Mouse (Mus musculus) mature B cell (primary cell): ENCODE measurements around the gene Cse1l.

ENCODE experiments used
- in situ Hi-C: fragments of 300-500 bp; cut with MboI; formaldehyde crosslinking; loops from 2 replicates; pipeline ENCODE4 v1.14.3; 2019

Gene Cse1l

DNA sequence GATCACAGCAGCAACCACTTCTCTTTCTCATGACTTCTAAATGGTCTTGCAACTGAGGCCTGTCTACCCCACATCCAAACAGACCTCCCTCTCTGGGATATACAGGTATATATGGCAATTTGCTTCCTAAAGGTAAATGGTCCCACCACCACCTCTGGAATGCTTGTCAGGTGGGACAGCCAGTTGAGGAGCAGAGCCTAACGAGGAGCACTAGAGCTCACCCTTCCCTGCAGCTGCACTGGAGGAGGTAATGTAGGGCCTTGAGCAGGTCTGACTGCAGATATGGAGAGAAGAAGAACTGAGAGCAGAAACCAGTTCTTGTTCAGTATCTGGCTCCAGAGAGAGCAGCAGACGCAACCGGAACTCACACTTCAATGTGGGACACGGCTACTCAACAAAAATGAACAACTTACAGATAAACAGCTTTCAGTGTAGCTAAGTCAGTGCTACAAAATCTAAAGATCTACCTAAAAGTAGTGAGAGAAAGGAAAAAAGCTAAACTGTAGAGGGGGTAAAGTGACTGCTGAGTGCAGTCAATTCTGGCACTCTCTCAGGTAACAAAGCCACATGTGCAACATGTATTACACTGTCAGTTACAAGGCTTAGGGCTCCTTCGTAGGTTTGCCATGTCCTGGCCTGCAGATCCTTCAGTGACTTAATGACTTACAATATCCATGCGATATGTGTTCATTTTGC is 68.5 kb downstream of the Cse1l start:
- in situ Hi-C loops = no loop called here

DNA sequence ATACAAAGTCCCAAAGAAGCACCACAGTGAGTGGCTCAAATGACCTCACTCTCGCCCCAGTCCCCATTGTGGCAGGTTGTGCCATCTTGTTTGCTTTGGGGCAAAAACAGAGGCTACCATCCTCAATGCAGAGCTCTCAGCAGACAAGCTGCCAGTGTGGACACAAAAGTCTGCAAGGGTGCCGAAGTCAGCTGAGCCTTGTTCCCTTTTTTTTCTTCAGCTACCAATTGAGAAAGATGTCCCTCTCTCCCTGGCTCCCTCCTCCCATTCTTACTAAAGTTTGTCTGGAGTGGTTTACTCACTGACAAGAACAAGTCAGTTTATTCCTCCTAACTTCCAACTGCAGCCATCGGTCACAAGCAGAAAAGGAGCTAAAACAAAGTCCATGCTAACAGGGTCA is 70.5 kb downstream of the Cse1l start:
- in situ Hi-C loops = no loop called here

DNA sequence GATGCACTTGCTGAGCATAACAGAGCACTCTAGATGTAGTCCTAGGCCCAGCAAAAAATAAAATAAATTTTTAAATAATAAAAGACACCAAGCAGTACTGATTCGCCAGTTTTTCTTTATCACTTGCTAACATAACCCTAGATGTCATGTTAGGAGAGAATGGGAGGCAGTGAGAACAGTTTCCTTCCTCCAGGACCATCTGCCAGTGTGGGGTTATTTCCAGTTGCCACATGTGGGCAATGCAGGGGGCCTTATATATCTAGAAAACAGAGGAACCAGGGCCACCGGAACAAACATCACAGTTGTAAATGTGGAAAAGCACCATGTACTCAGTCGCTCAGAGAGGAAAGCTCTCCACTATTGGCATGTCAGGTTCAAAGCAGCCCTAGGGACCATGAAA is 71.7 kb downstream of the Cse1l start:
- in situ Hi-C loops = no loop called here

DNA sequence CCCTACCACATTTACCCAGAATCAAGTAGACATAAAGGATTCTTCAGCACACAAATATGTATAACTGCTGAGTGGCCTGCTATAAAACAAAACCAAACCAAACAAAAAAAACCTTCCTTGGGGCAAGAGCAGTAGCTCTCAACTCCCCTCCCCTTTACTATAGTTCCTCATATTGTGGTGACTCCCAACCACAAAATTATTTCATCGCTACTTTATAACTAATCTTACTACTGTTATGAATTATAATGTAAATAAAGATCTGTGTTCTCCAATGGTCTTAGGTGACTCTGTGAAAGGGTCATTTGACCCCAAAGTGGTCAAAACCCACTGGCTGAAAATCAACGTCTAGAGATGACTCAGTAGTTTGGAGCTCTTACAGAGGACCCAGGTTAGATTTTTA is 74.3 kb downstream of the Cse1l start:
- in situ Hi-C loops = no loop called here

DNA sequence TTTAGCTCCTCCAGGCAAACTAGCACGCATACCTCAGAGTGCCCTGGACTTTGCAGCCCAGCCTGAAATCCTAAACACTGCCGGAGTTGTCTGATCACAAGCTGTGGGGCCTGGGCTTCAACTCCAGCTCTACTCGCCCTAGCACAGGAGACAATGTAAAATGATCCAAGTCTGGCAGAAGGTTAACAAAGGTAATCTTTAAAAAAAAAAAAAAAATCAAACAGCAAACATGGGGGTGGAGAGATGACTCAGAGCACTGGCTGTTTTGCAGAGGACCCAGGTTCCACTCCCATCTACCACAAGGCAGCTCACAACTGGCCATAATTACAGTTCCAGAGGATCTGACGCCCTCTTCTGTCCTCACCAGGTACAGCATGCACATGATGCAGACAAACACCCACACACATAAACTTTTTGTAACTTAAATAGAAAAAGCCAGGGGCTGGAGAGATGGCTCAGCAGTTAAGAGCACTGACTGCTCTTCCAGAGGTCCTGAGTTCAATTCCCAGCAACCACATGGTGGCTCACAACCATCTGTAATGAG is 77.6 kb downstream of the Cse1l start:
- in situ Hi-C loops = no loop called here

DNA sequence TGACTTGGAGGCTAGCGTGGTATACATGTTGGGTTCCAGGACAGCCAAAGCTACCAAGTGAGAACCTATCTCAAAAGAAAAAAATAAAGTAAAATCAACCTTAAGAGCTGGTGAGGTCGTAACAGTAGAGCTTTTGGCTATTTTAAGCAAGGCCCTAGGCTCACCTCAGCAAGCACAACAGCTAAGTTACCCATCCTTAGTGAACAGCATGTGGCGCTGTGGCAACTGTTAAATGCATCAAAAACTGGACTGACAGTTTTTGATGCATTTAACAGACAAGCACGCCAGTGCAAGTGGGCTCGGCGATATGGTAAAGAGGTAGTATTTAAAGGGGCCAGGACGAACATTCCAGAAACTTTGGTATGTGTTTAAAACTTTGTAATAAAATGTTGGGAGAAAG is 85.0 kb downstream of the Cse1l start:
- in situ Hi-C loops = no loop called here

DNA sequence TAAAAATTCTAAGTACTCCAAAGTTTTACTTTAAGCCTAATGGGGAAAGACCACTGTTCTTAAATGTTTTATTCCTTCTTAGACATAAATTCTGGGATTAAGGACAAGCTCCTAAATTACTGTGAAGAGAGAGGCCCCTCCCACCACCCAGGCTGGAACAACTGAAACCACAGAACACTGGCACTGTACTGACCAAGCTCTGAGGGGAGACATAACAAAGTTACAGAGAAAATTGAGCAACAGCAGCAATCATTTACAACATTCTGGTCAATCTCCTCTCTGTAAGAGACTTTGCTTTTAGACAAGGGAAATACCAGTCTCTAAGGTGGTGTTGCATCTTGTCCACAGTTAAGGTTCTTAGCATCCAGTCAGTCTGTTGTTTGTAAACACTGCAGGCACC is 86.1 kb downstream of the Cse1l start:
- in situ Hi-C loops = no loop called here

DNA sequence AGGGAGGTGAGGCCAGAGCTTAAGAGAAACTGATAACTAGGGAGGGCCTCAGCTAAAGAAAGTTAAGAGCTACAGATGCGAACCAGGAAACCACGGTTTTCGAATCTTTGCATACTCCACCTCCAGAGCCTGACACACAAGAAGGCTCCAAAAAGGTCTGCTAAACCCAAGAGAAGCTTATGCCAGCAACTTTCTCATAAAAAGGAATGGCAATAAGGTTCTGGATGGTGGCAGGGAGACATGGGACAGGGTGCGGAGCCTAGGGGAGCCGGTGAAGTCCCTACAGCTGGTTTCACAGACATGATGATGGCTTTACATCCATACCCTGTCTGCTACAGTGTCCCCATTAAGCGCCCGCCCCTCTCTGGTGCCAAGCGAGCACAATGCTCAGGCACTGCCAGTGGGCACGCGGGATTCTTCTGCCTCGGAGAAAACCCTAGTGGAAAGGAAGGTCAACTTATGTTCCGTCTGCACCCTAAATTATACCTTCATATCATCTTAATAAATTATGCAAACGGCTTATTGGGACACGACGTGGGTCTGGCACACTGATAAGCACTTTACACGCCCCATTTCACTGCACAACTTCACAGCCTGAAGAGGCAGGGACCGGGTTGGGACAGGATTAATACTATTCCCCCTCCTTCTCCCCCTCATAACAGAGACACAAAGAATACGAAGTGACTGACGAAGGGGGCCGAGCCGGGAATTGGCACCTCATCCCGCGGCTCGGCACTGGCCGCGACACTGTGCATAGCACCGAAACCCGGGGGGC is 89.4 kb downstream of the Cse1l start:
- in situ Hi-C loops = no loop called here
